Mouse (Mus musculus) kidney, adult 18-20 months (tissue): ENCODE measurements around the gene Cep57.
"Not testable (repeated sequence)": the region's sequence is repeated elsewhere in the genome, so short reads cannot be mapped to it uniquely, and the experiment has no call there.

Source experiments
- DNase-seq: peaks from one replicate; pipeline ENCODE4 v3.0.0; 2021

Gene Cep57

DNA sequence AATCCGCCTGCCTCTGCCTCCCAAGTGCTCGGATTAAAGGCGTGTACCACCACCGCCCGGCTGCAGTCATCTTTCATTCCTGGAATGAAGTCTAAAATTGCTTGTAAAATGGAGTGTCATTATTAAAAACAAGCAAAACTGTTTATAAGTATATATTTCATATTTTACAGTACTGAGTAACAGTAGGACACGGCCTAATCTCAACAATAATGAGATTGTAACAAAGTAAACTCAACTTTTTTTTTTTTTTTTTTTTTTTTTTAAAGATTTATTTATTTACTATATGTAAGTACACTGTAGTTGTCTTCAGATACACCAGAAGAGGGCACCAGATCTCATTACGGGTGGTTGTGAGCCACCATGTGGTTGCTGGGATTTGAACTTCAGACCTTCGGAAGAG, 36.0 kb downstream of the Cep57 start:
- DNase-seq: not testable (repeated sequence)

DNA sequence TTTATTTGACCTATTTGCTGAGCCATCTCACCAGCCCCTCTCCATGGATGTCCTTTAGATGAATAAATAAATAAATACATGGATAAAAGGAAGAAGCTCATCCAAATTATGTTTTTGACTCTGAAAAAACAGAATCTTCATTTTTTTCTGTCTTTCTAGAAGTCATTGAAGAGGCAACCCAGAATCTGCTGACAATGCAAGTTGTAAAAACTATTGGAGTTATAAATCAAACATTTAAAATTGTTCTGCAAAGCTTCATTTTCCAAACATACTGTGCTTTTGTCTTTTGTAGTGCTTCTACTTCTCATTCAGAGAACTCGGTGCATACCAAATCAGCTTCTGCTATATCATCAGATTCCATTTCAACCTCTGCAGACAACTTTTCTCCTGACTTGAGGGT, 44.9 kb downstream of the Cep57 start:
- no peak for DNase-seq

GRCm38 (mm10) chr9:13774732-13775131, 52.2 kb downstream of the Cep57 start:
- DNase-seq: no peak

DNA sequence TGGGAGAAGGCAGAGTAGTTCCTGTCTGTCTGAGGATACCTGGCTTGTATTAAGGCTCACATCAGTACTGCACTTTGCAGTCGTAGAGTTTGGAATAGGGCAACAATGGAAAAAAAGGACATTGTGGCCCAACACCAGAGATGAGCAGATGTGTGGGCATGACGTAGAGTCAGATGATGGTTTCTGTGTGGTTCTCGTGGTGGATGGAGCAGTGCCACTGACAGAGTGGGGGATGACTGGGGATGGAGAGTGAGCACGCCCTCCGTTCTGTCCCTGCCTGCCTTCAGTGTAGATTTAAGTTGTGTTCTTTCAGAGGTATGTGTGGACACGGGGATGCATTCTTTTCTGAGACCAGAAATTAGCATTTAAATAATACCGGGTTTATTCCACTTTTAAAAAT, 60.3 kb downstream of the Cep57 start:
- DNase-seq: no peak

- no peak for DNase-seq
These were observed 61.3 kb downstream of the Cep57 start for GRCm38 (mm10) chr9:13765624-13766023.

GRCm38 (mm10) chr9:13760430-13760829, 66.5 kb downstream of the Cep57 start:
- DNase-seq: no peak
